Mouse (Mus musculus): Measurements from ENCODE around the gene Slc4a1. TPM values are rescaled to one million over a fixed set of nuclear protein-coding genes. Genes with fewer than 3 reads are reported as not detected.

Slc4a1 gene
- total RNA-seq, 2 experiments from 2014 or later, result 0.50 to 0.60 TPM

DNA sequence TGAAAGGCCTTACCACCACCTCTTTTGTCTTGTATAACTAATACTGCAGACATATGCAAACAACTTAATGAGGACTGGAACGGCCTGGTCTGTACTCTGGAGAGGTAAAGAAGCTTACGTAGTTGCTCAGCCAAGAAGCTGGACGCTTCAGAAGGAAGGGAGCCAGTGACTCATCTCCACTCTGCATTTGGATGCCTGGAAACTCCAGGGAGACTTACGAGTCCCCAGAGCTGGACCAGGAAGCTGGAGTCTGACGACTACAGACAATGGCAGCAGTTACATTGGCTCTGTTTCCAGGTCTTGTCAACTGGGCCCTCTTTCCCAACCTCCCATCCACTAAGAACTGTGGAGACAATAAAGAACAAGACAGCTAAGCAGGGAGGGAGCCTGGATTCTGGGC lies 38.8 kb downstream of the Slc4a1 start:
- no peak for DNase-seq (ENCODE audit: low spot score in 2 of 2)

- no peak for DNase-seq (ENCODE audit: low spot score in 2 of 2)
These were observed 42.5 kb downstream of the Slc4a1 start for GRCm38 (mm10) chr11:102323516-102323915.

DNA sequence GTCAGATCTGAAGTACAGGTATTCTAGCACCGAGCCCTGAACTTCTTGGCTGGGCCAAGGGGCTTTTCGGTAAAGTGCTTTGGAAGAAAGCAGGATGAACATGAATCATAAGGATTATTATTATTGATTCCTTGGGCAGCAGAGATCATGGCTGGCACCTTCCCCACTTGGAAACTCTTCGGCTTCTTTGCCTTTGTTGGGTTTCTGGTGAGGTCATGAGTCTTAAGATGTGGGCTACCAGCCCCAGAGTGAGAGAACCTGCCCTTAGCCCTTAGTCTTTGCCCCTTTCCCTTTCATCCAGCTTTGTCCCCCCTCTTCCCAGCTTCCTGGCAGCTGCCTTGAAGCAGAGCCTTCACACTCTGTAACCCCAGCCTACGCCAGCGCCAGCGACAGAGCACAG lies 44.1 kb downstream of the Slc4a1 start:
- DNase-seq (ENCODE audit: low spot score in 2 of 2), result no peak

GRCm38 (mm10) chr11:102320686-102321005 lies 45.4 kb downstream of the Slc4a1 start:
- peak in 1 of 2 experiments; percentile 86 for DNase-seq (ENCODE audit: low spot score in 2 of 2)

DNA sequence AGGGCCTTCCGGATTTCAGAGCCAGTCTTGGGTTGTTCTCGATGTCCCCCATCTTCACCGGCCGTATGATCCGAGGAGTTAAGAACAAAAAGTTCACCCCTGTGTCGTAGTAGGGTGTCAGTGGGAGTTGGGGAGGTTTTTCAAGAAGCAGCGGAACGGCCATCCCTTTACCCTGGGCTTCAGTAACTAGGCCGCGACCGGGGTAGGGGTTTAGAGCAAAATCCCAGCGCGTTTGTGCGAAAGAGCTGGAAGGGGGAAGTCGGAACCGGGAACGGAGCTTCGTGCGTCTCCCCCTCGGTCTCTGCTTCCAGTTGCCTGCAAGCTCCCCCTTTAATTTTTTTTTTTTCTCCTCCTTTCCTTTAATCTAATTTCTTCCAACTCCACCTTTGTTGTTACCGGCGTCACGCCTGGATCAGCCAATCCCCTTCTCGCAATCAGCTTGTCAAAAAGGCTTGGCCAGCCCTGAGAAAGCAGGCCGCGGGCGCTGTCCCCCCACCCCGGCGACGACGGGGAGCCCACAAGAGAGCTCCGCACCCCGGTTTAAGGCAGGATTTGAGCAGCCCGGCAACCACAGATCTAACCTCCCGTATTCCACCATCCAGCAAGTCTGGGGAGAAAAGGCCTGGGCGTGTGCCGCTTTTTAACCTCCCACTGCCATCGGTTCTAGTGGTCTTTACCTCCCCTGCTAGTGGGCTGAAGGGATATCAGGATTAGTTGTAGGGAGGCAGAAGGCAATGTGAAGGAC lies 45.9 kb downstream of the Slc4a1 start:
- peak; percentile 90 to 94 for DNase-seq (ENCODE audit: low spot score in 2 of 2)

- peak; percentile 84 to 87 for DNase-seq (ENCODE audit: low spot score in 2 of 2)
These were observed 46.6 kb downstream of the Slc4a1 start, which contains the start of gene Ubtf for GRCm38 (mm10) chr11:102319410-102319792. Gene Ubtf (minus strand): TSS chr11:102319742.

DNA sequence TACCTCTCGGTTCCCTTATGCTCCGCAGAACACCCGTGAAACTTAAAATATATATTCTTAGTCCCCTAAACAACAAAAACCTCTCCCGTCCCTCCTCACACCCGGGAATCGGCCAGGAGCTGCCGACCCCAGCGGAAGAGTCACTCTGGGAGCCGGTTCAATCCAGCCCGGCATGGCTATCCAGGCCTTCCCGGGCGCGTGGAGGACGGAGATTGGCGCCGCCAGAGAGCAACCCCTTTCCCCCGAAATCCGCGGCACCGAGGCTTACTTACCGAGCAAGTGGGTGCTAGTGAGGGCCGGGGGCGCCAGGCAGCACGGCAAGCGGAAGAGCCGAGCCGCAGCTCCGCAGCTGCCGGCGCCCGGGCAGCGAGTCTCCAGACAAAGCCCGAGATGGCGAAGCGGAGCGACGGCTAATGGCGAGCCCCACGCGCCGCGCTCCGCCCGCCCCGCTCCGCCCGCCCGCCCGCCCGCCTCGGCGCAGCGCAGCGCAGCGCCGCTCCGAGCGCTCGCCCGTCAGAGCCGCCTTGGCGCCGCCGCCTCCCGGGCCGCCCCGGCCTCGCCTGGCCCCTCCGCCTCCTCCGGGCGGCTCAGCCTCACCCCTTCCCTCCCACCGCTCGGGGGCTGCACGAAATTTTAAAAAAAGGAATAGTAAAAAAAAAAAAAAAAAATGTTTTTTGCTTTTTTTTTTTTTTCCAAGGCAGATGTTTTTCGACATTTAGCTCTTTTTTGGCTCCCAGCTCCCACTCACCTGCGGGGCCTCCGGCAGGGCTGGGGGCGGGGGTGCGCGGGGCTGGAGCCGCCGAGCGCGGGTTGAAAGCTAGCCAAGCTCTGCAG lies 47.2 kb downstream of the Slc4a1 start:
- DNase-seq (ENCODE audit: low spot score in 2 of 2), result peak in 1 of 2 experiments; percentile 65

GRCm38 (mm10) chr11:102317901-102318575 lies 48.0 kb downstream of the Slc4a1 start:
- peak; percentile 61 to 64 for DNase-seq (ENCODE audit: low spot score in 2 of 2)

DNA sequence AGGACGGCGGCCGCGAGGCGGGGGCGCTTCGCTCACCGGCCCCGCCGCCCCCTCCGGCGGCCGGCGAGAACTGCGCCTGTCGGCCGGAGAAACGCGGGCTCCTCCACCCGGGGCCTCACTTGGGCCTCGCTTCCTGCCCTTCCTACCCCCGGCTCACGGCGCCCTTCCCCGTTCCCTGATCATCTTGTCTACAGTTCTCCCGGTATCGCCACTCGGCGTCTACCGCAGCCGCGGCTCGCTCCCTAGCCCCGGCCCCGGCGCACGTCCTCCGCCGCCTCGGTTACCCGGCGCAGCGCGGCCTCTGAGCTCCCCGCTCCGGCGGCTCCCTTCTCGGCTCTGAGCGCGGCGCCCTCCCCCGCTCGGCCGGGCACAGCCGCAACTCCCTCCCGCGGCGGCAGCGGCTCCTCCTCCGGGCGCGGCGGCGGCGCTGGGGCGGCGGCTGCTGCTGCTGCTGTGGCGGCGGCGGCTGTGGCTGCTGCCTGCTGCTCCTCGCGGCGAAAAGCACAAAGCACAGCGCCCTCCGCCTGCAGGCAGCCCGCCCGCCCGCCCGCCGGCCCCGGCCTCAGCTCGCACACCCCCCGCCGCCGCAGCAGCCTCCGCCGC lies 48.6 kb downstream of the Slc4a1 start:
- DNase-seq (ENCODE audit: low spot score in 2 of 2), result peak in 1 of 2 experiments; percentile 58

DNA sequence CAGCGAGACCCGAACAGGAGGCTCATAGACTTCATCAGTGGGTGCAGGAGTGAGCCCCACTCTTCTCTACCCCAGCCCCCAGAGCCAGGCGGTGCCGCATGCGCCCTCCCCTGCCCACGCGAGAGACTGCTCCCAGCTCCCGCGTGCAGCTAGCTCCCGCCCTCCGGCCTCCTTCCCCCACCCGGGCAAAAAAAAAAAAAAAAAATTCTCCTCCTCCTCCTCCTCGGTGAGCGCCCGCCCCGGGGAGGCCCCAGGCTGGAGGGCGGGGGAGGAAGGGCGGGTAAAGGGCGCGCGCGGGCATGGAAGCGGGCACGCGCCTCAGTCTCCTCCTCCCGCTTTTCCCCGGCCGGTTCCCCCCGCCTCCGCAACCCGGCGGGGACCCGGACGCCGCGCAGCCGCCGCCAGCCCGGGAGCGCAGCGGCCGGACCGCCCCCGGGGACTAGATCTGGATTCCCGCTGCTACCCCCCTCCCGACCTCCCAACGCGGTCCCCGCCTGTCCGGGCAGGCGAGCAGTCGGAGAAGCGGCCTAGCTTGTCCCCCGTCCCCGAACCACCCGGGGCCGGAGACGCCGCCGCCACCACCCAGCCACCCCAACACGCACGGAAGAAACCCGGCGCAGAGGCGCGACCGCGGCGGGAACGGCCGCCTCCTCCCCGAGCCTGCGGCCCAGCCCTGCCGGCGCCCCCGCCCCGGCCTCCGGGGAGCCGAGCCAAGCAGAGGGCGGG lies 49.3 kb downstream of the Slc4a1 start:
- peak; percentile 82 to 84 for DNase-seq (ENCODE audit: low spot score in 2 of 2)

DNA sequence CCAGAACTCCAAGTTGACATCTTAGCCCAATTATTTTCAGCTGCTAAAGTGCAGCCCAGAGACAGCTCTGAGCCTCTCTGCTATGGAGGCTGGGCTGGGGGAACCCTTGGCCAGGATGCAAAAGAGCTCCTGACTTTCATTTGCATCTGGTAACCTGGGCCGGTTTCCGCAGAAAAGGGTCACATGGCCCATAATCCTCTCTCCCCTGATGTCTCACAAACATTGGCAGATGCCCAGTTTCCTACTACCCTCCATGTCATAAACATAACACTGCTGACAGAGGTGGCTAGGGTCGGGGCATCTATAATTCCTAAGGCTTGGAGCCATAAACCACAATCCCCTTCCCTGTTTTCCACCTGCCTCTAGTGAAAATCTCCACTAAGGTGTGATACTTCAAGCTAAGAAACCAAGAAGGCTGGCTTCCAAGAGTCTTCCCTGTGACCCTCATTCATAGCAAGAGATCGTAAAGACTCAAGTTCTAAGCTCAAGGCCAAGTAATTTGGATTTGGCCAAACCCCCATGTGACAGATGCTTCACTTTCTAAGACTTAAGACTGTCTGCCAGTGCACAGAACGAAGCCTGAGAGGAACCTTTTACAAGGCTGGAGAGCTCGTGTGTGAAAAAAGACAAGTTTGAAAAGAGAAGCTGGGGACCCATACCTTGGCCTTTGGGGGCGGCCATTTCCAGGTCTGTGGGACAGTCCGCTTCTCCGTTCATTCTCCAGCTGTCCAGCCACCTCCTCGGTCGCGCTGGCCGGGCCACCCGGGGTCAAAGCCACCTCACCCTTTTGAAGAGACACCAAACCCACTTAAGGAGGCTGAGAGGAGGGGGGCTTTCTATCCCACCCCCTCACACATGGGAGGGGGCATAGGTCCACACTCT lies 50.1 kb downstream of the Slc4a1 start:
- DNase-seq (ENCODE audit: low spot score in 2 of 2), result no peak

DNA sequence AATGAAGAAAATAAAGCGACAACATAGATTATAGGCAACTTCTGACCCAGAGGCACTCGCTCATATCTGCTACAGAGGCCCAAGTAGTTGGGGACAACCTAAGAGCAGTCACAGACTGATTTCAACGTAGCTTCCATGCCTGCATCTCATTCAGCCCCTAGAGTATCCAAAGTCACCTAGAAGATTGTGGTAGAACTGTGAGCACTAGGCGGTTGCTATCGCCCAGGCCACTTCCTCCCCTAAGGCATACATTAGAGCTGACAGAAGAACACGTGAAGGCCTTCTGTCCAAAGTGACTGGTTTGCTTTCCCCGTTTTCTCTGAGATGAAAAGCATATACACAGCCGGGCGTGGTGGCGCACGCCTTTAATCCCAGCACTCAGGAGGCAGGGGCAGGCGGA lies 51.7 kb downstream of the Slc4a1 start:
- no peak for DNase-seq (ENCODE audit: low spot score in 2 of 2)

DNA sequence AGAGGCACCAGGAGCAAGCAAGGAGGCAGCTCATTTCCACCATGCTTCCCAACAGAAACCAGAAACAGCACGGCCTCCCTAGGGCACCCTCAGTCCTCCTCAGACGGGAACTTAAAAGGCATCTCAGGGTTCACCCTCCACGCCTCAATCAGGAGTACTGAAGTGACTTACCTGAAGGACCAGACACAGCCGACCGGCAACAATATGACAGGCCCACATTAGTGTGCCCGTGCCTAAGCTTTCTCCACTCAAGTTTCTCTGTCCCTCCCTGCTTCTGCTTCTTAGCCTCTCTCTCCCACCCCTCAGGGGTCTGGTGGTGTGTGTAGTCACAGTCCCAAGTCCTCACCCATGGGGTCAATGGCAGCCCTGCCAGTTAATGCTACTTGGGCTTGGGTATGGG lies 53.4 kb downstream of the Slc4a1 start:
- no peak for DNase-seq (ENCODE audit: low spot score in 2 of 2)

GRCm38 (mm10) chr11:102311966-102312365 lies 54.0 kb downstream of the Slc4a1 start:
- DNase-seq (ENCODE audit: low spot score in 2 of 2), result no peak

GRCm38 (mm10) chr11:102310768-102311695 lies 55.0 kb downstream of the Slc4a1 start:
- no peak for DNase-seq (ENCODE audit: low spot score in 2 of 2)

- no peak for DNase-seq (ENCODE audit: low spot score in 2 of 2)
These were observed 56.0 kb downstream of the Slc4a1 start for GRCm38 (mm10) chr11:102309821-102310617.

- DNase-seq (ENCODE audit: low spot score in 2 of 2), result peak; percentile 96 to 97
These were observed 57.0 kb downstream of the Slc4a1 start for GRCm38 (mm10) chr11:102308979-102309378.

- DNase-seq (ENCODE audit: low spot score in 2 of 2), result no peak
These were observed 57.9 kb downstream of the Slc4a1 start for GRCm38 (mm10) chr11:102308104-102308503.
